Mouse (Mus musculus): Measurements from ENCODE around the gene AI661453. TPM values are rescaled to one million over a fixed set of nuclear protein-coding genes. Genes with fewer than 3 reads are reported as not detected.

Gene AI661453
- polyA plus RNA-seq (2012; ENCODE audit: low replicate concordance) = 0.10 and 0.21 TPM in 2 replicates

GRCm38 (mm10) chr17:47436156-47436906 is at the start of gene AI661453:
Gene AI661453 (plus strand): TSS chr17:47436615.

GRCm38 (mm10) chr17:47400451-47400850 is 36.0 kb upstream of the AI661453 start, which contains the start of gene Guca1a:
Gene Guca1a (minus strand): TSS chr17:47400584.

GRCm38 (mm10) chr17:47436907-47437547 is 612 bp downstream of the AI661453 start, which contains the start of gene 1700001C19Rik:
Gene 1700001C19Rik (minus strand): TSS chr17:47437376.

GRCm38 (mm10) chr17:47501946-47502706 is 65.7 kb downstream of the AI661453 start, which contains the start of gene Taf8:
Gene Taf8 (minus strand): TSS chr17:47502292.

GRCm38 (mm10) chr17:47504941-47505346 is 68.5 kb downstream of the AI661453 start, which contains the start of gene Ccnd3:
Gene Ccnd3 (plus strand): TSS chr17:47505051.

Other genes starting within 250 kb of the AI661453 start
- gene Mrps10, start 67.7 kb upstream of the AI661453 start, polyA plus RNA-seq (2012; ENCODE audit: low replicate concordance) = 10.9 and 19.5 TPM in 2 replicates
- not detected in 2 replicates for gene Guca1b, start 51.2 kb upstream of the AI661453 start, polyA plus RNA-seq (2012; ENCODE audit: low replicate concordance)
- 0.92 and 2.2 TPM in 2 replicates for gene Guca1a, start 36.0 kb upstream of the AI661453 start, polyA plus RNA-seq (2012; ENCODE audit: low replicate concordance)
- 0.21 TPM in 1 of 2 replicates, not detected in the other for gene 1700001C19Rik, start 761 bp downstream of the AI661453 start, polyA plus RNA-seq (2012; ENCODE audit: low replicate concordance)
- 28.5 and 31.0 TPM in 2 replicates for gene Taf8, start 65.7 kb downstream of the AI661453 start, polyA plus RNA-seq (2012; ENCODE audit: low replicate concordance)
- gene Ccnd3, start 68.4 kb downstream of the AI661453 start, polyA plus RNA-seq (2012; ENCODE audit: low replicate concordance) = 391 and 612 TPM in 2 replicates
- 43.6 and 59.9 TPM in 2 replicates for gene Bysl, start 174.9 kb downstream of the AI661453 start, polyA plus RNA-seq (2012; ENCODE audit: low replicate concordance)
- gene Med20, start 175.0 kb downstream of the AI661453 start, polyA plus RNA-seq (2012; ENCODE audit: low replicate concordance) = 1.4 and 7.2 TPM in 2 replicates
- gene Gm20517, start 175.0 kb downstream of the AI661453 start, polyA plus RNA-seq (2012; ENCODE audit: low replicate concordance) = 0.14 TPM in 1 of 2 replicates, not detected in the other
- gene Usp49, start 194.1 kb downstream of the AI661453 start, polyA plus RNA-seq (2012; ENCODE audit: low replicate concordance) = 27.1 and 34.3 TPM in 2 replicates

Measured in leukemia stem cell, adult 10-12 weeks (primary cell).